Mouse (Mus musculus): ENCODE data around the gene S100a14. TPM values are rescaled to one million over a fixed set of nuclear protein-coding genes. Genes with fewer than 3 reads are reported as not detected.

S100a14 gene
- polyA plus RNA-seq, 1 experiment: not detected

- WGBS: 85% methylated on average over 4 of the region's 4 CpGs
- Histone ChIP-seq H3K4me1 (ENCODE audit: control insufficient read depth, insufficient read depth, low read length) (no peaks in the 10 kb centered on the region; the same call in 1 of the 2 replicates), H3K27ac (ENCODE audit: control insufficient read depth, insufficient read depth, low read depth, low read length, poor library complexity) (no peak overlapping the region), H3K4me3 (replicated peaks; ENCODE audit: control insufficient read depth, low read depth, low read length) (no peak overlapping the region)
- TF ChIP-seq CTCF (IDR thresholded peaks at IDR 0.05; ENCODE audit: control insufficient read depth, insufficient read depth, low read length): no peak
- TF ChIP-seq POLR2A (IDR thresholded peaks at IDR 0.05; ENCODE audit: borderline replicate concordance, control insufficient read depth, low read depth, low read length): no peak
Observed at GRCm38 (mm10) chr3:90503444-90503843, 23.2 kb upstream of the S100a14 start.

DNA sequence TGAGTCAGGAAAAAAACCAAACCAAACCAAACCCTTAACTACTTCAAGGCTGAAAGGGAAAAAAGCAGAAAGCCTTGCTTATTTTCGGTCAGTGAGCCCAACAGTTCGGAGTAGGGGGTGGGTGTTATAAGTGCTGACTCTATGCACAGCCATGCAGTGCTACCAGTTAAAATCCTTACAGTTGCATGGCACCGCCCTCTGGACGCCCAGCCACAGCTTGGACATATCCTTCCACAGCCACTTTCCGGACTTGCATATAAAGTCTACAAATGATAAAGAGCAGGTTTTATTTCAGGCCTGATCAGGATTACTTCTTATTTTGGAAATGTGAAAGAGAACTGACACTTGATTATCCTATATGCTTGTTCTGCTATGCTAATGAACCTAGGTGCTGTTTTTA lies 21.4 kb upstream of the S100a14 start:
- 90% methylated on average over 5 of the region's 5 CpGs for WGBS
- Histone ChIP-seq H3K4me1 (ENCODE audit: control insufficient read depth, insufficient read depth, low read length) (no peaks in the 10 kb centered on the region; the same call in 1 of the 2 replicates), H3K4me3 (replicated peaks; ENCODE audit: control insufficient read depth, low read depth, low read length) (no peak overlapping the region), H3K27ac (ENCODE audit: control insufficient read depth, insufficient read depth, low read depth, low read length, poor library complexity) (no peak overlapping the region)
- TF ChIP-seq CTCF (IDR thresholded peaks at IDR 0.05; ENCODE audit: control insufficient read depth, insufficient read depth, low read length) (no peak), POLR2A (IDR thresholded peaks at IDR 0.05; ENCODE audit: borderline replicate concordance, control insufficient read depth, low read depth, low read length) (no peak)

DNA sequence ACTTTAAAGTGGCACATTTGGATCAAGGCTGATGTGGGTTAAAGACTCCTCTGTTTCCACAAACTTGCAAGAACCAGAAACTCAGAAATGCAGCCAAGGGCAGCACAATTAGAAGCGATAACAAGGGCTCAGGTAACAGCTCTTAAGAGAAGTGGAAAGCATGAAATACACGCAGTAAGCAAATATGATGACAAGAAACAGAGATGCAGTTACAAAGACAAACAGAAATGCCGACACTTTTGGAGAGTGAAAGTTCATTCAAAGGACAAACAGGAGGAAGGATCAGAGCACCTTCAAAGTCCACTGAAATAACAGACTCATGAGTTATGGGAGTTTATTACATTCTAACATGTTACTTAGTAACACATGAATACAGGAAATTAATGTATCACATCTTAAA lies 20.3 kb upstream of the S100a14 start:
- H3K4me1 ChIP-seq (ENCODE audit: control insufficient read depth, insufficient read depth, low read length): no peaks in the 10 kb centered on the region; the same call in 1 of the 2 replicates
- no peak for TF ChIP-seq POLR2A (IDR thresholded peaks at IDR 0.05; ENCODE audit: borderline replicate concordance, control insufficient read depth, low read depth, low read length)
- no peak for TF ChIP-seq CTCF (IDR thresholded peaks at IDR 0.05; ENCODE audit: control insufficient read depth, insufficient read depth, low read length)
- H3K27ac ChIP-seq (ENCODE audit: control insufficient read depth, insufficient read depth, low read depth, low read length, poor library complexity): no peak overlapping the region
- H3K4me3 ChIP-seq (replicated peaks; ENCODE audit: control insufficient read depth, low read depth, low read length): no peak overlapping the region
- WGBS: 94% methylated on average over 3 of the region's 3 CpGs

DNA sequence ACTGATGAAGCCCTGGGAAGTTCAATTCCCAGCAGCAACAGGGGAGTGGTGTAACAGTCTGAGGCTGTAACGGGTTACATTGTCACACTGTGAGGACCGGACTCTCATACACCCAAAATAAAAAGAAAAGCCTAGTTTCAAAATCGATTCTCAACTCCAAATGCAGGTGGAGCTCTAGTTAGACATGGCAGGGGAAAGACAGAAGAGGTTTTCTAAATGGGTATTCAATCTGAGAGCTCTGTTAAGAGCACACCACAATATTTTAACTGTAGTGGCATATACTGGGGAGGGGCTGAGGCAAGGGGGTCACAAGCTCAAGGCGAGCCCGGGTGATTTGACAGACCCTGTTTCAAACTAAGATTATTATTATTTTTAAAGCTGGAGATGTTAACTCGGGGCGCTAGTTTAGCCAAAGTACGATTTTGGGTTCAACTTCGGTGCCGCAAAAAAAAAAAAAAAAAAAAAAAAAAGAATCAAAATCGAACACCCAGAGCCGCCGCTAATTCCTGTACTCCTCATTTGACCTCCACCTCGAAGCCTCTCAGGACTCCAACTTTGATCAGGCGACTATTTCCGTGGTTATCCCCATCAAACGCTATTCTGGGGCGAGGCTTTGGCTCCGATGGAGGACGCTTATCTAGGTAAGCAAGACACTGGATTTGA lies 18.2 kb upstream of the S100a14 start:
- TF ChIP-seq CTCF (IDR thresholded peaks at IDR 0.05; ENCODE audit: control insufficient read depth, insufficient read depth, low read length): no peak
- WGBS: under 1% methylated on average over 20 of the region's 20 CpGs
- H3K4me1 ChIP-seq (ENCODE audit: control insufficient read depth, insufficient read depth, low read length): no peaks in the 10 kb centered on the region; the same call in 1 of the 2 replicates
- H3K27ac ChIP-seq (ENCODE audit: control insufficient read depth, insufficient read depth, low read depth, low read length, poor library complexity): peak overlapping the region; percentile 91
- H3K4me3 ChIP-seq (replicated peaks; ENCODE audit: control insufficient read depth, low read depth, low read length): peak overlapping the region; percentile 90

DNA sequence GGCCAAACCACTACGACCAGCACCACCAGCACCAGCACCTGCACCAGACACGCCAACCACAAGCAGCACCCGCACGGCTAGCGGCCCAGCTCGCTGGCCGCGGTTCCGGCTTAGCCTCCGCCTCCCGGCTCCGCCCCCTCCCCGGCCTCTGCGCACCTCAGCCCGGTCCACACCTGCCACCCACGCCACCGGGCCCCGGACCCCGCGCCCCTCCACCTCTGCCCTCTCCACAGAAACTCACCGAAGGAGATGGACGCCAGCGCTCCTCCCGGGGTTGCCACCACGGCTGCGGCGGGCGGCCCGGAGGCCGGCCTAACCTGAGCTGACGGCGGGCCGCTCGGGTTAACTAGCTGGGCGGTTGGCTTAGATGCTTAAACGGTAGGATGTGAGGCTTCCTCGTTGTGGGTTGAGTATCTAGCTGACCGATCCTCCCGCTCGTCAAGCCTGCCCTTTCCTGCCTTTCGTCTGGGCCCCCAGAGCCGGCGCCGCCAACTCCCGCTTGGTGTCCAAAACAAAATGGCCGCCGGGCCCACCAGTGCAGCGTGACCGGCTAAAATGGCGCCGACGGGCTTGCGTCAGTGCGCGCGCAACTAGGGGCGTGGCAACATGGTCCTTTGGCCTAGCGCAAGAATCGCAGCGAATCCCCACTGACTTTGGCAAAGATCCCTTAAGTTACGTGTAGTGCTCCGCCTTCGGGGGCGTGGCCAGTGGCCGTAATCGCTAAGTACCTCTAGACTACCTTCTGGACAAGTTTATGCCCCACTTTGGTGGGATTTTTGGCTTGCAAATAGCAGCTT lies 17.5 kb upstream of the S100a14 start, which contains the start of gene Chtop:
Chtop (minus strand) TSS at position 549 of the 797 bp plus-strand sequence.
- WGBS: under 1% methylated on average over 64 of the region's 66 CpGs
- Histone ChIP-seq H3K4me1 (ENCODE audit: control insufficient read depth, insufficient read depth, low read length) (peaks cover 1% of the 10 kb centered on the region; the same call in 1 of the 2 replicates), H3K27ac (ENCODE audit: control insufficient read depth, insufficient read depth, low read depth, low read length, poor library complexity) (peak within 1 kb of the TSS; percentile 91), H3K4me3 (replicated peaks; ENCODE audit: control insufficient read depth, low read depth, low read length) (peak within 1 kb of the TSS; percentile 90)
- TF ChIP-seq POLR2A (IDR thresholded peaks at IDR 0.05; ENCODE audit: borderline replicate concordance, control insufficient read depth, low read depth, low read length): peak; percentile 64; the same call in 1 of the 2 replicates
- no peak for TF ChIP-seq CTCF (IDR thresholded peaks at IDR 0.05; ENCODE audit: control insufficient read depth, insufficient read depth, low read length)

DNA sequence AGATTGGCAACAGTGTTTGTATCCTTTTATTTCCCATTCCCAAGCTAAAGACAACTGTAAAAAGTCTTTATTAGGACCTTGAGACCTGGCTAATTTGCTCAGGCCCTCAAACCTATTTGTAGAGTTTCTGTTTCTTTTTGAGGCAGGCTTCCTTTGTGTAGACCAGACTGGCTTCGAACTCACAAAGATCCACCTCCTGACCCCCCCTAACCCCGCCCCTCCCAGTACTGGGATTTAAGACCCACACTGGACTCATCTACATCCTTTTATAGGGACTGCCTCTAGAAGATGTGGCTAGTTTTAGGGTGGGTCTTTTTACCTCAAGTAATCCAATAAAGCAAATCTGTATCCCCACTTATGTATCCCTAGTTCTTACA lies 16.9 kb upstream of the S100a14 start:
- no peak overlapping the region for H3K4me3 ChIP-seq (replicated peaks; ENCODE audit: control insufficient read depth, low read depth, low read length)
- no peak for TF ChIP-seq CTCF (IDR thresholded peaks at IDR 0.05; ENCODE audit: control insufficient read depth, insufficient read depth, low read length)
- H3K27ac ChIP-seq (ENCODE audit: control insufficient read depth, insufficient read depth, low read depth, low read length, poor library complexity): no peak overlapping the region; the same call in 1 of the 2 replicates
- WGBS: 13% methylated on average over 2 of the region's 2 CpGs
- peaks cover 1% of the 10 kb centered on the region; the same call in 1 of the 2 replicates for H3K4me1 ChIP-seq (ENCODE audit: control insufficient read depth, insufficient read depth, low read length)

GRCm38 (mm10) chr3:90512276-90512675 lies 14.4 kb upstream of the S100a14 start:
- 75% methylated on average over 5 of the region's 5 CpGs for WGBS
- Histone ChIP-seq H3K27ac (ENCODE audit: control insufficient read depth, insufficient read depth, low read depth, low read length, poor library complexity) (no peak overlapping the region), H3K4me3 (replicated peaks; ENCODE audit: control insufficient read depth, low read depth, low read length) (no peak overlapping the region), H3K4me1 (ENCODE audit: control insufficient read depth, insufficient read depth, low read length) (peaks cover 3% of the 10 kb centered on the region; the same call in 1 of the 2 replicates)
- TF ChIP-seq CTCF (IDR thresholded peaks at IDR 0.05; ENCODE audit: control insufficient read depth, insufficient read depth, low read length) (no peak), POLR2A (IDR thresholded peaks at IDR 0.05; ENCODE audit: borderline replicate concordance, control insufficient read depth, low read depth, low read length) (no peak)

DNA sequence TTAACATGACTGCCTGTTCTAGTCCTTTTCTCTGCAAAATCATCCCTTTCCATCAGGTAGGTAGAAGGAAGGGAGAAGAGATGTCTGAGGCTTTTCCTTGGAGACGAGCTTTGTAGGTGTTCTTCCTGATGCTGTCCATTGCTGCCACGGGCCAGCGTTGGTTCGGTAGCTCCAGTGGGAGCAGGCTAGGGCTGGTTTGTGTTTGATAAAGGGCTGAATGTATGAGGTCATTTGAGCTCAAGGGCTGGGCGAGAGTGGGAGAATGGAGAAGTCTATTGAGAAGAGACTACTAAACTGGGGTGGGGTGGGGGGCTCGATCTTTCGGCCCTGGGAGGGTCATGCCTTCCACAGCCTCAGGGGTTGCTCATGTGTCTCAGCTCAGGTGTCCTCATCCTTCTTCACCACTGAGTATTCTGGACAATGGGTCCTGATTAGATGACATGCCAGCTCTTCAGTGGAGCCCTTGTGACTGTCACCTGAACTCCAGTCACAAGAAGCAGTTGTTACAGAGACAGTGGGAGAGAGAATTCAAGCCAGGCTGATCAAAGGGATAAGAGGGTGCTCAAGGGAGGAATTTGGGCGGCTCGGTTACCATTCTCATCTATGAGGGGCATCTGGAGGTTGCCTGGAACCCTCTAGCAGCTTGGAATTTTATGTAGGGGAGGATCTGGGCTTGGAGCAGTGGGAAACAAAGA lies 13.6 kb upstream of the S100a14 start:
- no peak overlapping the region for H3K27ac ChIP-seq (ENCODE audit: control insufficient read depth, insufficient read depth, low read depth, low read length, poor library complexity)
- no peak overlapping the region for H3K4me3 ChIP-seq (replicated peaks; ENCODE audit: control insufficient read depth, low read depth, low read length)
- TF ChIP-seq CTCF (IDR thresholded peaks at IDR 0.05; ENCODE audit: control insufficient read depth, insufficient read depth, low read length) (no peak), POLR2A (IDR thresholded peaks at IDR 0.05; ENCODE audit: borderline replicate concordance, control insufficient read depth, low read depth, low read length) (no peak)
- peaks cover 3% of the 10 kb centered on the region; the same call in 1 of the 2 replicates for H3K4me1 ChIP-seq (ENCODE audit: control insufficient read depth, insufficient read depth, low read length)
- WGBS: 81% methylated on average over 9 of the region's 9 CpGs
